Mouse (Mus musculus): ENCODE data around the gene Sf3a3. TPM values are rescaled to one million over a fixed set of nuclear protein-coding genes. Genes with fewer than 3 reads are reported as not detected.

Gene Sf3a3
- total and polyA plus RNA-seq, 3 experiments, result 53.7 to 172 (median 106) TPM

DNA sequence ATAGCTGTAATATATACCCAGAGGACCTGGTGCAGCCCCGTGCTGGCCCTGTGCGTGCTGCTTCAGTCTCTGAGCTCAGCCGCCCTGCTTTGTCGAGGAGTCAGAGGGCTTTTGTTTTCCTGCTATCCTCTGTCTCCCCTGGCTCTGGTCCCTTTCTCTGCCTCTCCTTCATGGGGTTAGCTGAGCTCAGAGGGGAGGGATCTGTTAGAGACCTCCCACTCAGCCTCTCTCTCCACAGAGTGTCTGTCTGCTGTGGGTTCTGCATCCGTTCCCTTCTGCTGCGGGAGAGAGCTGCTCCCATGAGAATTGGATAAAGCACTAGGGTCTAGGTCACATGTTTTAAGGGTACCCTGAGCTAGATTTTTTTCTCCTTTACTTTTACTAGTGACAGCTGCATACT, 11.5 kb downstream of the Sf3a3 start:
- Histone ChIP-seq H3K4me3 (ENCODE audit: low read depth, low read length) (no peak overlapping the region), H3K36me3 (replicated peaks) (peaks cover 99% of the 10 kb centered on the region), H3K9me3 (replicated peaks) (no peaks in the 10 kb centered on the region), H3K27me3 (ENCODE audit: insufficient read depth, low read length) (no peaks in the 10 kb centered on the region), H3K4me1 (ENCODE audit: insufficient read depth, low read depth, low read length) (peaks cover under 1% of the 10 kb centered on the region; the same call in 1 of the 2 replicates)
- no peak for TF ChIP-seq TAL1 (conservative IDR thresholded peaks at IDR 0.05; ENCODE audit: low read depth, low read length)
- TF ChIP-seq GATA2 (IDR thresholded peaks at IDR 0.05; ENCODE audit: borderline replicate concordance, low read depth, low read length), result no peak
- no peak for TF ChIP-seq POLR2AphosphoS5 (IDR thresholded peaks at IDR 0.05; ENCODE audit: insufficient replicate concordance, low read depth, low read length)
- TF ChIP-seq CTCF (IDR thresholded peaks at IDR 0.05; ENCODE audit: low read depth, low read length), result no peak
- TF ChIP-seq GATA1 (IDR thresholded peaks at IDR 0.05; ENCODE audit: borderline replicate concordance, low read length), result no peak
- DNase-seq (ENCODE audit: low spot score) (no peak), ATAC-seq (ENCODE audit: extremely low read depth, insufficient number of reproducible peaks, low FRiP score, poor library complexity, severe bottlenecking) (no peak)

DNA sequence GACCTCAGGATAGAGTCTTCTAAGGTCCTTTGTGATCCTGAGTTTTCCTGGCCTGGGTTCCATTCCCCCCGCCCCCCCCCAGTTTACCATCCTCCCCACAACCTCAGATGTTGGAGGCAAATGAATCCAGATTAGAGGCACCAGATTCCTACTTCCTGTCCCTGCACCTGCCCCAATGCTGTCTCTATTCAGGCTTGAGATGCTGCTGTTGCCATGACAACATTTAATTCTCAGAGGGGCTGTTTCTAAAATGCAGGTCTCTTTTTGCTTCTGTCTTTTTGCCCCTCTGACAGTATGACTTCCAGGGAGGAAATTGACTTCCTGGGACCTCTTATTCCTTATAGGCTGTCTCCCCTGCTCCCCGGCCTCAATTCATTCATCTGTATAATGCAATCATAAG, 22.4 kb downstream of the Sf3a3 start:
- Histone ChIP-seq H3K4me1 (ENCODE audit: insufficient read depth, low read depth, low read length) (peaks cover 24% of the 10 kb centered on the region), H3K9me3 (replicated peaks) (no peaks in the 10 kb centered on the region), H3K4me3 (ENCODE audit: low read depth, low read length) (no peak overlapping the region), H3K27me3 (ENCODE audit: insufficient read depth, low read length) (0 out of 2 replicates have a peak, but pooled peaks cover 3% of the 10 kb centered on the region), H3K36me3 (replicated peaks) (peaks cover 18% of the 10 kb centered on the region)
- ATAC-seq (ENCODE audit: extremely low read depth, insufficient number of reproducible peaks, low FRiP score, poor library complexity, severe bottlenecking) (no peak), DNase-seq (ENCODE audit: low spot score) (no peak)
- TF ChIP-seq GATA1 (IDR thresholded peaks at IDR 0.05; ENCODE audit: borderline replicate concordance, low read length) (no peak), TAL1 (conservative IDR thresholded peaks at IDR 0.05; ENCODE audit: low read depth, low read length) (no peak), GATA2 (IDR thresholded peaks at IDR 0.05; ENCODE audit: borderline replicate concordance, low read depth, low read length) (no peak), CTCF (IDR thresholded peaks at IDR 0.05; ENCODE audit: low read depth, low read length) (no peak), POLR2AphosphoS5 (IDR thresholded peaks at IDR 0.05; ENCODE audit: insufficient replicate concordance, low read depth, low read length) (no peak)

DNA sequence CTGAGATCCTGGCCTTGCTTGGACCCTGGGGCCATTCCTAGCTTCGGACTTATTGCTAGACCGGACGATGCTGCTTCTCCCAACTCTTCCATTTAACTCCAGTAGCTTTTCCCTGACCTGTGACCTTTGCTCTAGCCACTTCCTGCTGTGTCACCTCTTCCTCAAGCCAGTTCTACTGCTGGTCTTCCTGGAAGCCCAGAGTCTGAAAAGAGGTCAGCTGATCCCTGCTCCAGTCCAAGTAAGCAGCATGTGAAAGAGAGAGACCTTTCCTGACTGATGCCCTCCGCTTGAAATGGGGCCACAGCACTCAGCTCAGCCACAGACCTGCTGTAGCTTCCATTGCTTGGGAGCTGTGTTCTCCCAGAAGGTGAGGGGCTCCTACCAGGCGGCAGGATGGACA, 22.9 kb downstream of the Sf3a3 start:
- DNase-seq (ENCODE audit: low spot score) (no peak), ATAC-seq (ENCODE audit: extremely low read depth, insufficient number of reproducible peaks, low FRiP score, poor library complexity, severe bottlenecking) (no peak)
- 0 out of 2 replicates have a peak, but pooled peaks cover 3% of the 10 kb centered on the region for H3K27me3 ChIP-seq (ENCODE audit: insufficient read depth, low read length)
- TF ChIP-seq POLR2AphosphoS5 (IDR thresholded peaks at IDR 0.05; ENCODE audit: insufficient replicate concordance, low read depth, low read length), result no peak
- no peak for TF ChIP-seq CTCF (IDR thresholded peaks at IDR 0.05; ENCODE audit: low read depth, low read length)
- no peak for TF ChIP-seq GATA1 (IDR thresholded peaks at IDR 0.05; ENCODE audit: borderline replicate concordance, low read length)
- no peak for TF ChIP-seq TAL1 (conservative IDR thresholded peaks at IDR 0.05; ENCODE audit: low read depth, low read length)
- no peak for TF ChIP-seq GATA2 (IDR thresholded peaks at IDR 0.05; ENCODE audit: borderline replicate concordance, low read depth, low read length)
- peaks cover 14% of the 10 kb centered on the region for H3K36me3 ChIP-seq (replicated peaks)
- no peak overlapping the region for H3K4me3 ChIP-seq (ENCODE audit: low read depth, low read length)
- peaks cover 29% of the 10 kb centered on the region for H3K4me1 ChIP-seq (ENCODE audit: insufficient read depth, low read depth, low read length)
- H3K9me3 ChIP-seq (replicated peaks), result no peaks in the 10 kb centered on the region

DNA sequence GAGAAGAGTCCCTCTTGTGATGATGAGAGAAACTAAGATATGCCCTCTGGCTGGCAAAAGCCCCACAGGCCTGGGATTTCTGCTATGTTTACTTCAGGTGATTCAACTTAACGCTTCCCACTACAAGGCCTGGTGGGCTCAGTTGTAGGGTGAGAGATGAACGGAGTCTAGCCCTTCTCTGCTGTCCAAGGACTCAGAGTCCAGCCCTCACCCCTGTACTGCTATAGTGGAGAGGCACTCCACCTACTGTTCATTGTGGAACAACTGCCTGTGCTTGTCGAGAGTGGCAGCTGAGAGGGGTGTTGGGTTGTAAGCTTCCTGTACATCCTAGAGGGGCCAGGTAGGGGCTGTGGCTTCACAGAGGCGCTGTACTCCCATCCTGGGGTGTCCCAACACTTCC, 23.4 kb downstream of the Sf3a3 start:
- TF ChIP-seq GATA2 (IDR thresholded peaks at IDR 0.05; ENCODE audit: borderline replicate concordance, low read depth, low read length) (no peak), GATA1 (IDR thresholded peaks at IDR 0.05; ENCODE audit: borderline replicate concordance, low read length) (no peak), CTCF (IDR thresholded peaks at IDR 0.05; ENCODE audit: low read depth, low read length) (no peak), POLR2AphosphoS5 (IDR thresholded peaks at IDR 0.05; ENCODE audit: insufficient replicate concordance, low read depth, low read length) (no peak), TAL1 (conservative IDR thresholded peaks at IDR 0.05; ENCODE audit: low read depth, low read length) (no peak)
- H3K27me3 ChIP-seq (ENCODE audit: insufficient read depth, low read length), result 0 out of 2 replicates have a peak, but pooled peaks cover 3% of the 10 kb centered on the region
- no peaks in the 10 kb centered on the region for H3K9me3 ChIP-seq (replicated peaks)
- peaks cover 35% of the 10 kb centered on the region for H3K4me1 ChIP-seq (ENCODE audit: insufficient read depth, low read depth, low read length)
- no peak for ATAC-seq (ENCODE audit: extremely low read depth, insufficient number of reproducible peaks, low FRiP score, poor library complexity, severe bottlenecking)
- H3K36me3 ChIP-seq (replicated peaks), result peaks cover 12% of the 10 kb centered on the region
- DNase-seq (ENCODE audit: low spot score), result no peak
- H3K4me3 ChIP-seq (ENCODE audit: low read depth, low read length), result no peak overlapping the region

DNA sequence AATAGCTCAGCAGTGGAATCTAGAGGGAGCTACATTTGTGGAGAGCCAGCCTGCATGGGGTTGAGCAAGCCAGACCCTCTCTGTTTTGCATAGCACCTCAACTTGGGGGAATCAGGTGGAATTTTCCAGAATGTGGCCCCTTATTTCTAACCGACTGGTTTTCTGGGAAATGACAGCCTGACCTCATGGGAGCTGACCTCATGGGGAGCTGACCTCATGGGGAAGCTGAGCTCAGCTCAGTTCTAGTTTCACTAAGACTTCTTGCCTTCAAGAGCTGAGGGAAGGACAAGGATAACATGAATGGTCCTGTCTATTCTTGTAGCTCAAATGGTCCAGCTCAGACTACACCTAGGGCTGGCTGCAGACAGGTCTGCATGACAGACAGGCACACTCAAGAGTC, 24.2 kb downstream of the Sf3a3 start:
- Histone ChIP-seq H3K4me3 (ENCODE audit: low read depth, low read length) (no peak overlapping the region), H3K27me3 (ENCODE audit: insufficient read depth, low read length) (0 out of 2 replicates have a peak, but pooled peaks cover 3% of the 10 kb centered on the region), H3K36me3 (replicated peaks) (peaks cover 12% of the 10 kb centered on the region), H3K4me1 (ENCODE audit: insufficient read depth, low read depth, low read length) (peaks cover 42% of the 10 kb centered on the region), H3K9me3 (replicated peaks) (no peaks in the 10 kb centered on the region)
- ATAC-seq (ENCODE audit: extremely low read depth, insufficient number of reproducible peaks, low FRiP score, poor library complexity, severe bottlenecking) (no peak), DNase-seq (ENCODE audit: low spot score) (no peak)
- no peak for TF ChIP-seq GATA1 (IDR thresholded peaks at IDR 0.05; ENCODE audit: borderline replicate concordance, low read length)
- no peak for TF ChIP-seq CTCF (IDR thresholded peaks at IDR 0.05; ENCODE audit: low read depth, low read length)
- no peak for TF ChIP-seq POLR2AphosphoS5 (IDR thresholded peaks at IDR 0.05; ENCODE audit: insufficient replicate concordance, low read depth, low read length)
- no peak for TF ChIP-seq GATA2 (IDR thresholded peaks at IDR 0.05; ENCODE audit: borderline replicate concordance, low read depth, low read length)
- no peak for TF ChIP-seq TAL1 (conservative IDR thresholded peaks at IDR 0.05; ENCODE audit: low read depth, low read length)

DNA sequence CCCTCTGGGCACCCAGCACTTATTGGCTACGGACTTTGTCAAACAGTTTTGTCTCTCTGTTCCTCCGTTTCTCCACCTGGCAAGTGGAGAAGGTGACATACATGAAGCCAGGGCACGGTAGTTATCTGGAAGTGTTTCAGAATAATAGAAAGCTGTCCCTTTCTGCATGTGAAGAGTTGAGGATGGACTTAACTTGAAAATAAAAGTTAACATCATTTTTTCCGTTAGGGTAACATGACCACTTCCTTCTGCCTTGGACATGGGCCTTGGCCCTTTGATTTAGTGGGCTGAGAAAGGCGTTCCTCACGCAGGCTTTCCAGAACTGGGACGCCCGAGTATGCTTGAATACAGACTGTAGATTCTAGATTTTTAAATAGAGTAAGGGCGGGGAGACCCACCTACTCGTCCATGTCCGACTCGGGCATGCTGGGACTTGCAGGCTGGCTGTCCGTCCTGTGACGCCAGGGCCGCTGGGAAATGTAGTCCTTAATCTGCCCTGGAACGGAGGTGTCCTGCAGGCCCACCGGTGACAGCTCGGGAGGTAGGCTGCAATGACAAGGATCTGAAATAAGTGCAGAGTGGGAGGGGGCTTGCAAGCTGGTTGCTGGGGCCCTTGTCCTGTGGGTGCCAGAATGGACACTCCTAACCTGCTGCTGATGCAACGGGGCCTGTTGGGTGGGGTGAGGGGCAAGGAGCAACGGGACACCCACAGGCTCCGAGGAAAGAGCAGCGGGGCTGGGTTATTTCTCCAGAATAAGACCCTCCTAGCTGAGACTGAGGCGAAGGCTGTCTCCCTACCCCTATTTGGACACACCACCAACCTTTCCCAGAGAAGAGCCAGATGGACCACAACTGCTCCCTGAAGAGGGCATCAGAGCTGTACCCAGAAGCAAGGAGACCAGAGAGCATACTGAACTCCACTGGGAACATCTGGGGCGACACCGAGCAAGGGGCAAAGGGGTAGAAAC, 27.1 kb downstream of the Sf3a3 start, which contains the start of gene Inpp5b:
Gene Inpp5b, plus strand, starts transcription at position 475 of the 968 bp plus-strand sequence.
- peaks cover 58% of the 10 kb centered on the region for H3K4me1 ChIP-seq (ENCODE audit: insufficient read depth, low read depth, low read length)
- H3K27me3 ChIP-seq (ENCODE audit: insufficient read depth, low read length), result 0 out of 2 replicates have a peak, but pooled peaks cover 3% of the 10 kb centered on the region
- ATAC-seq (ENCODE audit: extremely low read depth, insufficient number of reproducible peaks, low FRiP score, poor library complexity, severe bottlenecking) (peak; percentile 73), DNase-seq (ENCODE audit: low spot score) (peak; percentile 66)
- TF ChIP-seq GATA2 (IDR thresholded peaks at IDR 0.05; ENCODE audit: borderline replicate concordance, low read depth, low read length), result no peak
- H3K36me3 ChIP-seq (replicated peaks), result peaks cover 35% of the 10 kb centered on the region
- peak within 1 kb of the TSS; percentile 77 for H3K4me3 ChIP-seq (ENCODE audit: low read depth, low read length)
- no peaks in the 10 kb centered on the region for H3K9me3 ChIP-seq (replicated peaks)
